Mouse (Mus musculus) forebrain, postnatal 0 days (tissue): ENCODE results near the gene Ptpn21. TPM values are rescaled to one million over a fixed set of nuclear protein-coding genes. Genes with fewer than 3 reads are reported as not detected.

Experiments
- ATAC-seq: fragments of 200-750 bp; cut with Nextera tagmentation; 2 replicates; pipeline ENCODE4 v1.8.0; 2017; ENCODE audit warnings: mild to moderate bottlenecking, moderate library complexity
- DNase-seq: peaks from one replicate; pipeline ENCODE4 v3.0.0-alpha.2; 2015
- H3K27ac ChIP-seq: fragments of 300-500 bp; sonication (generic); 2 replicates; pipeline ENCODE4 v1.5.1; 2014; ENCODE audit warnings: low read depth, mild to moderate bottlenecking, antibody characterized with exemption, low read length, moderate library complexity, mixed read lengths
- H3K27me3 ChIP-seq: fragments of 300-500 bp; sonication (generic); 2 replicates; pipeline ENCODE4 v1.6.1; 2014; ENCODE audit warnings: mild to moderate bottlenecking, low read length, mixed read lengths; ENCODE audit not compliant: insufficient read depth
- H3K36me3 ChIP-seq: fragments of 300-500 bp; sonication (generic); 2 replicates; pipeline ENCODE4 v1.6.1; 2014; ENCODE audit warnings: mild to moderate bottlenecking, moderate library complexity; ENCODE audit not compliant: insufficient read depth
- H3K4me1 ChIP-seq: fragments of 300-500 bp; sonication (generic); 2 replicates; pipeline ENCODE4 v1.6.1; 2014; ENCODE audit warnings: antibody characterized with exemption; ENCODE audit not compliant: insufficient read depth
- H3K4me2 ChIP-seq: fragments of 300-500 bp; sonication (generic); 2 replicates; pipeline ENCODE4 v1.6.1; 2014; ENCODE audit warnings: low read depth, mild to moderate bottlenecking, moderate library complexity
- H3K4me3 ChIP-seq: fragments of 300-500 bp; sonication (generic); 2 replicates; pipeline ENCODE4 v1.5.1; 2014; ENCODE audit warnings: low read depth, low read length, mixed read lengths
- H3K9ac ChIP-seq: fragments of 300-500 bp; sonication (generic); 2 replicates; pipeline ENCODE4 v1.6.1; 2014; ENCODE audit warnings: mild to moderate bottlenecking
- H3K9me3 ChIP-seq: fragments of 300-500 bp; sonication (generic); 2 replicates; pipeline ENCODE4 v1.6.1; 2016; ENCODE audit warnings: low read length
- CTCF ChIP-seq: sonication (generic); IDR thresholded peaks from 2 replicates; pipeline ENCODE4 v1.5.1; 2016; ENCODE audit warnings: antibody characterized with exemption, control low read depth, low read depth
- WGBS: fragments of 180-500 bp; shearing (Covaris S2); extraction: QIAGEN DNeasy Blood & Tissue Kit; methylation state at CpG from one replicate; pipeline ENCODE4 v1.1.7; 2014; 5-methylcytosine and 5-hydroxymethylcytosine counted together
- polyA plus RNA-seq: library from polyadenylated mRNA; unstranded; fragments of >200 nt; fragmentation: Nextera tagmentation; extraction: Ambion mirVana; gene quantifications from 2 replicates; pipeline ENCODE4 v1.2.1, GENCODE M21; 2015
- total RNA-seq: library from RNA; depleted of rRNA; stranded (reverse); fragments of >200 nt; gene quantifications from 2 replicates; pipeline ENCODE4 v1.2.3, GENCODE M21; 2014

Ptpn21 gene
- total and polyA plus RNA-seq, 2 experiments from 2014 or later: 1.3 to 4.0 TPM

DNA sequence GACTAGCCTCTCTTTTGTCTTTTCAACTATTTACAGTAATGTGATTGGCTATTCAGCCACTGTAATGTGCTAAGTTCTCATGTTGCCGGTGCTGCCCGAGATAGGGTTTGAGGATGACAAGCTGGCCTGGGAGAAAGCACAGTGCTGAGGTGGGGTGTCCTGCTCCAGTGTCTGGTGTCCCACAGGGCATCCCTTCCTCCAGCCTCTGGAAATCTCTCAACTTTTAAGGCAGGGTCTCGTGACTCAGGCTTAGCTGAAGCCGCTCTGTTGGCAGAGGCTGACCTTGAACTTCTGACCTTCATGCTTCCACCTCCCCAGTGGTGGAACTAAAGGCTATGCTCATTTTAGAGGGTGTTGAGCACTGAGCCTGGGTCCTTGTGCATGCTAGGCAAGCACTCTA lies 66.8 kb downstream of the Ptpn21 start:
- no peak for TF ChIP-seq CTCF
- H3K4me3 ChIP-seq: no peak overlapping the region
- WGBS: 85% methylated on average over 4 of the region's 4 CpGs
- no peaks in the 10 kb centered on the region for H3K27me3 ChIP-seq
- H3K4me1 ChIP-seq: no peaks in the 10 kb centered on the region
- H3K27ac ChIP-seq: no peak overlapping the region
- H3K9ac ChIP-seq: no peak overlapping the region
- H3K36me3 ChIP-seq: peaks cover 11% of the 10 kb centered on the region
- no peaks in the 10 kb centered on the region for H3K9me3 ChIP-seq
- no peak for ATAC-seq
- no peak for DNase-seq
- H3K4me2 ChIP-seq: no peak overlapping the region

DNA sequence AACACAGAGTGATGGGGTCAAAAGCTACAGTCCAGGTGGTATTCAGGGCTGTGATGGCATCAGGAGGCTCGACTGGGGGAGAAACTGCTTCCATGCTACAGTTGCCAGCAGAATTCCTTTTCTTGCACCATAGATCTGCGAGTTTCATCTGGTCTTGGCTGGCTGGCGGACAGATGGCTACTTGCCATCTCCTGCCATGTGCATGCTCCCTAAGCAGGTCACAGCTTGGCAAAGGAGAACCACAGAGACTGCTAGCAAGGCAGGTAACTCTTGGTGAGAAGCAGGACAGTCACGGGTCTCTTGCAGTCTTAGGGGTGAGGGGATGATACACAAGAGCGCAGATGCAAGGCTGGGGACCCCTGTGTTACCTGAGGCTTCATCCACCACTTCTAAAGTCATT lies 67.3 kb downstream of the Ptpn21 start:
- WGBS: 64% methylated on average over 5 of the region's 5 CpGs
- Histone ChIP-seq H3K9me3 (no peaks in the 10 kb centered on the region), H3K27ac (no peak overlapping the region), H3K4me3 (no peak overlapping the region), H3K27me3 (no peaks in the 10 kb centered on the region), H3K4me2 (no peak overlapping the region), H3K4me1 (no peaks in the 10 kb centered on the region), H3K9ac (no peak overlapping the region), H3K36me3 (peaks cover 15% of the 10 kb centered on the region)
- TF ChIP-seq CTCF: no peak
- no peak for ATAC-seq
- no peak for DNase-seq

DNA sequence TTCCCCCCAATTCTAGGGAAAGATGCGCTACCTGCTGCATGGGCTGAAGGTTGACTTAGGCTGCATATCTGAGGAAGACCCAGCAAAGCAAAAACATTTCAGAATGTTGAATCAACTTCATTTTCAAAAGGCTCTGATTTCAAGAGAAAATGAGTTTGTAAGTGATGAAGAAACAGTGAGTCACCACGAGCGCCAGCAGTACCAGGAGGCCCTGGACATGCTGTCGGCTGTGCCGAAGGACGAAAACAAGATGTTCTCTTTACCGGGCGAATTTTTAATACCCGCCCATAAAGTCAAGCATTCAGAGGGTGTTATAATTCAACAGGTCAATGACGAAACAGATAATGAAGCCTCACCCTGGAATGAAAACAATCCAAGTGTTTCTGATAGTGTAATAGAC lies 68.1 kb downstream of the Ptpn21 start:
- 91% methylated on average over 10 of the region's 10 CpGs for WGBS
- H3K36me3 ChIP-seq: peaks cover 18% of the 10 kb centered on the region
- no peak for ATAC-seq
- no peak overlapping the region for H3K9ac ChIP-seq
- no peak overlapping the region for H3K4me3 ChIP-seq
- no peak overlapping the region for H3K27ac ChIP-seq
- DNase-seq: no peak
- H3K4me2 ChIP-seq: no peak overlapping the region
- no peak for TF ChIP-seq CTCF
- H3K27me3 ChIP-seq: no peaks in the 10 kb centered on the region
- H3K4me1 ChIP-seq: no peaks in the 10 kb centered on the region
- no peaks in the 10 kb centered on the region for H3K9me3 ChIP-seq

DNA sequence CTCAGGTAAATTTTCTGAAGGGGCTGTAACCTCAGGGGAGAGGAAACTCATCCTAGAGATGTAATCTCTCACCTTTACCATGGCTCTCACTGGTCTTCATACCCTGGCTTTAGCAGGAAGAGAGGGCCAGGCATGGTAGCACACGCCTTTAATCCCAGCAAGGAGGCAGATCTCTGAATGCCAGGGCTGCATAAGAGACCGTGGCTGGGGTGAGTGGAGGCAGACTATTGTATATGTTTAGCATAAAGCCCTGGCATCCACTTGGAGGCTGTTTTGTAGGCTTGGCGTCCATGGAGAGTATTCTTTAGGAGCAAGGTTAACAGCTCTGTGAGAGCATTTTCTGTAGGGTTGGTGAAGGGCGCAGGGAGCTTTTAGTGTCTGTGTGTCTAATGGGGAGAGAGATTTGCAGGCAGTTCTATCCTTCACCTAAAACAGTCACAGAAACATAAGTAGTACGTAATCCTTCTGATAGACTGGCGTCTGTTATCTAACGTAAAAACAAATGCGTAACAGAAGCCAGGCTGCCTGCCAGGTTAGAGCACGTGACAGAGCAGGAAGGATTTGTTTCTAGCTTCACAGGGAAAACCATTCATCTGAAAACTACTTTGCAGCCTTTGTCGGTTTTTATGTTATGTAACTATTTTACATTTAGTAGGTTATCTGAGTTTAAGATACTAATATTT lies 68.9 kb downstream of the Ptpn21 start:
- DNase-seq (peak; percentile 72), ATAC-seq (peak; percentile 71)
- no peak for TF ChIP-seq CTCF
- Histone ChIP-seq H3K27ac (0 out of 2 replicates have a peak overlapping the region, but pooled peaks have one; percentile 40), H3K4me1 (no peaks in the 10 kb centered on the region), H3K4me3 (no peak overlapping the region), H3K36me3 (peaks cover 23% of the 10 kb centered on the region), H3K4me2 (no peak overlapping the region), H3K9ac (no peak overlapping the region), H3K27me3 (no peaks in the 10 kb centered on the region), H3K9me3 (no peaks in the 10 kb centered on the region)
- WGBS: 49% methylated on average over 10 of the region's 10 CpGs

DNA sequence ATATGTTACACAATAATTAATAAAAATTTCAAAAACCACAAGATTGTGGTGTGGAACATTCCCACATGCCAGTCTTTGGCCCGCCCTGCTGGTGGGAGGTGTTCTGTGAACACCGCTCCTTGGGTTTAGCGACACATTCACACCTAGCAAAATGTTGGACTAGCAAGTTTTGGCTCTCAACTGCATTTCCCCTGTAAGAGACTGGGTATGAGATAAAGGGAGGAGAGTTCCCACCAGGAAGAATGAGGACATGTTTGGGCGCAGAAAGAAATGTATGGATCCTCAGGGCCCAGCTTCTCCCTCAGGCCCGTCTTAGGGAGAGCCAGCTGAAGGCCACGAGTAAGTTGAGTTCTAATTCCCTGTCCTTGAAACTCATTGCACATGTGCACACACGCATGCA lies 74.6 kb downstream of the Ptpn21 start:
- H3K4me2 ChIP-seq: no peak overlapping the region
- no peak overlapping the region for H3K9ac ChIP-seq
- no peak for DNase-seq
- no peak for ATAC-seq
- H3K9me3 ChIP-seq: no peaks in the 10 kb centered on the region
- H3K27me3 ChIP-seq: no peaks in the 10 kb centered on the region
- no peak overlapping the region for H3K4me3 ChIP-seq
- peaks cover 44% of the 10 kb centered on the region for H3K36me3 ChIP-seq
- no peak overlapping the region for H3K27ac ChIP-seq
- no peaks in the 10 kb centered on the region for H3K4me1 ChIP-seq
- TF ChIP-seq CTCF: no peak
- WGBS: 93% methylated on average over 7 of the region's 7 CpGs

DNA sequence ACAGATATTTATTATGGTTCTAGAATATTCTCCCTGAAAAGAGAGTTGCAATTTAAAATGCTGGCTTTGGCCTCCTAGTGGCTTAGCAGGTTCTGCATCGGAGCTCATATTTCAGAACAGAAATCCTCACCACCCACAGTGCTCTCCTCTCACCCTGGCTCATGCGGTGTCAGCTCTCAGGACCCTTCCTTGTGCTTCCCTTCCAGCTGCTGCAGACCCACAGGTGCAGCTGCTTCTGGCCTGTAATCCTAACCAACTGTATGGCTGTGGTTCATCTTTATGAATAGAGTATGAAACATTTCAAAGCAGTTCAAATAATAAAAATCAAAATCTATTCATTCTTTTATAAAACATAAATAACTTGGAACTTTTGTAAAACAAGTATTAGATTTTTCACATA lies 80.3 kb downstream of the Ptpn21 start:
- Histone ChIP-seq H3K27ac (no peak overlapping the region), H3K4me1 (no peaks in the 10 kb centered on the region), H3K4me3 (no peak overlapping the region), H3K9me3 (no peaks in the 10 kb centered on the region), H3K36me3 (peaks cover 21% of the 10 kb centered on the region), H3K27me3 (no peaks in the 10 kb centered on the region), H3K9ac (no peak overlapping the region), H3K4me2 (no peak overlapping the region)
- WGBS: 71% methylated on average over 2 of the region's 2 CpGs
- peak; percentile 20; the same call in 1 of the 2 replicates for TF ChIP-seq CTCF
- DNase-seq (no peak), ATAC-seq (no peak)

DNA sequence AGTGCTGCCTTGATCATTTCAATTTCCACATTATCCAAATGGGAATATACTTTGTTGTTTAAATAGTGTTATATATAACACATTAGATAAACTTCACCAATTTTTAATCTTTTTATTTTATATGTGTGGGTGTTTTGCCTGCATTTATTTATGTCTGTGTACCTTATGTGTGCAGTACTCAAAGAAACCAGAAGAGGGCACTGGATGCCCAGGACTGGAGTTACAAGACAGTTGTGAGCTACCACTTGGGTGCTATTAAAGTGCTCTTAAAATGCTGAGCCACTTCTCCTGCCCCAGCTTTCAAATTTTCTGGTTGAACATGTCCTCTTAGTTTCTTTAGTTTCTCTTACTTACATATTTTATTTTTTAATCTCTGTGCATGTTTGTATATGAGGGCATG lies 92.4 kb downstream of the Ptpn21 start:
- peak; percentile 37; the same call in 1 of the 2 replicates for TF ChIP-seq CTCF
- no peak for ATAC-seq

More for the DNA sequence above, 92.4 kb downstream of the Ptpn21 start:
- H3K4me2 ChIP-seq: no peak overlapping the region
- DNase-seq: no peak
- H3K9me3 ChIP-seq: no peaks in the 10 kb centered on the region
- H3K36me3 ChIP-seq: peaks cover 16% of the 10 kb centered on the region
- H3K27ac ChIP-seq: no peak overlapping the region
- no peak overlapping the region for H3K4me3 ChIP-seq
- no peaks in the 10 kb centered on the region for H3K27me3 ChIP-seq
- no peak overlapping the region for H3K9ac ChIP-seq
- no peaks in the 10 kb centered on the region for H3K4me1 ChIP-seq
